In the genomic region with DNA sequence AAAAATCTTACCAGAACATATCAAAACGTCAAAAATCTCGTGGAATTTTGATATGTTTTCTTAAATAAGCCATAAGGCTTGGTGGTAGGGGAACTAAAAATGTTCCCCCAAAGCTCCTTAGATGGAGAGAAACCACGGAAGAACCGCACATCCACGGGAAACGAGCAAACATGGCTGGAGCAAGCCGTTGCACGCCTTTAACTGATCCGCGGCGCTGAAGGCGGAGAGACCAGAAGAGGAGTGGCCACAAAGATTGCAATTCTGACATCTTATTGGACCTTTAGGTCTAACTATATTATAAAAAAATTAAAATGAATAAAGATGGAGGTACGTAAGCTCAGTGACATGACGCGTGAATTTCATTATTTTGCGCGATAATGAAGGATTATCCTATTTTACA, we compare ENCODE assay signal across 8 mouse cellular contexts.
DNase-seq lines count a peak whose midpoint lies in the region; ATAC-seq lines count a peak whose summit lies in the region.

No protein-coding gene starts in this region.

- no peak overlapping the region for H3K4me2 ChIP-seq in hindbrain, embryonic 11.5 days (replicated peaks; ENCODE audit: low read depth, low read length)
- peak overlapping the region; percentile 53 for H3K4me2 ChIP-seq in liver, embryonic 12.5 days
- peak overlapping the region; percentile 48 for H3K4me2 ChIP-seq in neural tube, embryonic 13.5 days

- no peaks in the 10 kb centered on the region for H3K9me3 ChIP-seq in hindbrain, embryonic 11.5 days (ENCODE audit: control insufficient read depth, low read length)
- no peaks in the 10 kb centered on the region for H3K9me3 ChIP-seq in liver, embryonic 12.5 days (replicated peaks)
- H3K9me3 ChIP-seq in neural tube, embryonic 13.5 days = 0 out of 2 replicates have a peak, but pooled peaks cover 2% of the 10 kb centered on the region

- 70% methylated on average over 17 of the region's 17 CpGs for WGBS in hindbrain, embryonic 11.5 days
- 67% methylated on average over 17 of the region's 17 CpGs for WGBS in liver, embryonic 12.5 days (ENCODE audit: insufficient replicate concordance)
- 72% methylated on average over 17 of the region's 17 CpGs for WGBS in neural tube, embryonic 13.5 days

- no peak for ATAC-seq in hindbrain, embryonic 11.5 days (ENCODE audit: low FRiP score)
- peak; percentile 32; the same call in 1 of the 2 replicates for ATAC-seq in liver, embryonic 12.5 days
- ATAC-seq in neural tube, embryonic 13.5 days (ENCODE audit: low read depth) = peak; percentile 52; the same call in 1 of the 2 replicates
- no peak for ATAC-seq in erythroid progenitor cell, adult 5-6 weeks (replicated peaks; ENCODE audit: low FRiP score, poor library complexity, severe bottlenecking)

- H3K27me3 ChIP-seq in hindbrain, embryonic 11.5 days (ENCODE audit: control insufficient read depth, insufficient read depth, low read length) = no peaks in the 10 kb centered on the region
- no peaks in the 10 kb centered on the region for H3K27me3 ChIP-seq in liver, embryonic 12.5 days (replicated peaks)
- H3K27me3 ChIP-seq in neural tube, embryonic 13.5 days = no peaks in the 10 kb centered on the region

- no peaks in the 10 kb centered on the region for H3K36me3 ChIP-seq in hindbrain, embryonic 11.5 days (ENCODE audit: control insufficient read depth, insufficient read depth, low read length)
- H3K36me3 ChIP-seq in liver, embryonic 12.5 days = peaks cover 12% of the 10 kb centered on the region
- no peaks in the 10 kb centered on the region for H3K36me3 ChIP-seq in neural tube, embryonic 13.5 days

- H3K27ac ChIP-seq in hindbrain, embryonic 11.5 days (ENCODE audit: low read depth, low read length) = no peak overlapping the region
- no peak overlapping the region for H3K27ac ChIP-seq in liver, embryonic 12.5 days
- H3K27ac ChIP-seq in neural tube, embryonic 13.5 days (replicated peaks) = no peak overlapping the region

- H3K9ac ChIP-seq in hindbrain, embryonic 11.5 days (ENCODE audit: low read depth, low read length) = no peak overlapping the region
- no peak overlapping the region; the same call in 1 of the 2 replicates for H3K9ac ChIP-seq in liver, embryonic 12.5 days
- H3K9ac ChIP-seq in neural tube, embryonic 13.5 days = no peak overlapping the region

- H3K4me1 ChIP-seq in hindbrain, embryonic 11.5 days (replicated peaks; ENCODE audit: control insufficient read depth, insufficient read depth, low read length) = no peaks in the 10 kb centered on the region
- H3K4me1 ChIP-seq in liver, embryonic 12.5 days = 0 out of 2 replicates have a peak, but pooled peaks cover under 1% of the 10 kb centered on the region
- H3K4me1 ChIP-seq in neural tube, embryonic 13.5 days (replicated peaks) = no peaks in the 10 kb centered on the region

- peak overlapping the region; percentile 43 for H3K4me3 ChIP-seq in hindbrain, embryonic 11.5 days (ENCODE audit: low read depth, low read length)
- peak overlapping the region; percentile 62 for H3K4me3 ChIP-seq in liver, embryonic 12.5 days
- H3K4me3 ChIP-seq in neural tube, embryonic 13.5 days = peak overlapping the region; percentile 44

- peak; percentile 72 for DNase-seq in adrenal gland, adult 2 months
- no peak for DNase-seq in adrenal gland, postnatal 25 days
- peak; percentile 57 for DNase-seq in right cerebral cortex, postnatal 14 days
- DNase-seq in right cerebral cortex, postnatal 25 days = no peak
- peak; percentile 35 for DNase-seq in hindbrain, embryonic 11.5 days (ENCODE audit: low spot score)

Comparison
In these comparisons a context has a peak if more than half of its experiments do, and no peak if none do; other contexts are left out.
1. DNase-seq: peak in adrenal gland, adult 2 months (single experiment), right cerebral cortex, postnatal 14 days (single experiment) and hindbrain, embryonic 11.5 days (single experiment); none in adrenal gland, postnatal 25 days (single experiment) and right cerebral cortex, postnatal 25 days (single experiment).
2. ATAC-seq: peak in liver, embryonic 12.5 days (single experiment) and neural tube, embryonic 13.5 days (single experiment); none in hindbrain, embryonic 11.5 days (single experiment) and erythroid progenitor cell, adult 5-6 weeks (single experiment).
3. Peak in every context shown above with its lines, with median percentiles within 50 percentile points of each other: H3K4me3 ChIP-seq.